In the genomic region with DNA sequence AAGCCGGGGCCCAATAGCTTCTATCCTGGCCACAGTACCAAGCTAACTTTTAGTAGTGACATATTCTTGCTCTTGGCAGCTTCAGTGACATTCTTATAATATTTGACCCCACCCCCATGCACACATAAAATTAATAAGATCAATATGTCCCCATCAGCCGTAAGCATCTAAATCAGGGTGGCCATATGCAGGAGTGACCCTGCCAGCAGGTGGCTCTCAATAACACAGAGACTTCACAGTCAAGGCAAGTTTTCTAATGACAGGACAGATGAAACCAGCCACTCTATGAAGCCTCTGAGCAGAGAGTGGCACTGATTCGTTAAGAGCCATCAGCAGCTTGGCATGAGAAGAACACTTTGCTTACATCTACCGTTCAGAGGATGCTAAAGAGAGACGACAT, we compare ENCODE assay signal across 23 mouse cellular contexts.
DNase-seq lines count a peak whose midpoint lies in the region; ATAC-seq and TF ChIP-seq lines count a peak whose summit lies in the region.
"Had no signal": no experiment of that assay in that cellular context is flagged by ENCODE, and none has a peak within 500 bp of the region (broad histone marks: within the 10 kb centered on the region; RNA-seq: fewer than 3 reads in every experiment).

No protein-coding gene starts in this region.

- H3K27ac ChIP-seq in intestine, postnatal 0 days (ENCODE audit: low read depth, low read length) = no peak overlapping the region
- H3K27ac ChIP-seq in intestine, embryonic 15.5 days = no peak overlapping the region
- no peak overlapping the region for H3K27ac ChIP-seq in lung, embryonic 14.5 days (ENCODE audit: low read depth)
- H3K27ac ChIP-seq: forebrain, embryonic 12.5 days; heart, embryonic 10.5 days; hindbrain, embryonic 13.5 days; limb, embryonic 13.5 days; liver, embryonic 14.5 days had no signal

- H3K4me2 ChIP-seq in intestine, postnatal 0 days (replicated peaks; ENCODE audit: low read depth) = no peak overlapping the region
- H3K4me2 ChIP-seq in intestine, embryonic 15.5 days (replicated peaks) = no peak overlapping the region
- no peak overlapping the region for H3K4me2 ChIP-seq in lung, embryonic 14.5 days
- H3K4me2 ChIP-seq: forebrain, embryonic 12.5 days; hindbrain, embryonic 13.5 days; limb, embryonic 13.5 days had no signal

- H3K4me1 ChIP-seq in intestine, postnatal 0 days (replicated peaks; ENCODE audit: control insufficient read depth, insufficient read depth, low read length) = no peaks in the 10 kb centered on the region
- no peaks in the 10 kb centered on the region for H3K4me1 ChIP-seq in intestine, embryonic 15.5 days (replicated peaks)
- H3K4me1 ChIP-seq in lung, embryonic 14.5 days (ENCODE audit: insufficient read depth) = no peaks in the 10 kb centered on the region
- H3K4me1 ChIP-seq: forebrain, embryonic 12.5 days had no signal

- no peak overlapping the region for H3K9ac ChIP-seq in intestine, postnatal 0 days (ENCODE audit: low read depth, low read length)
- no peak overlapping the region for H3K9ac ChIP-seq in intestine, embryonic 15.5 days
- no peak overlapping the region for H3K9ac ChIP-seq in lung, embryonic 14.5 days
- H3K9ac ChIP-seq: forebrain, embryonic 12.5 days; hindbrain, embryonic 13.5 days; limb, embryonic 13.5 days; liver, embryonic 14.5 days had no signal

- 77% methylated on average over 5 of the region's 5 CpGs for WGBS in intestine, postnatal 0 days
- WGBS in intestine, embryonic 15.5 days = 70% methylated on average over 5 of the region's 5 CpGs
- WGBS in lung, embryonic 14.5 days = 72% methylated on average over 5 of the region's 5 CpGs

- H3K9me3 ChIP-seq in intestine, postnatal 0 days (ENCODE audit: control insufficient read depth) = no peaks in the 10 kb centered on the region
- no peaks in the 10 kb centered on the region for H3K9me3 ChIP-seq in intestine, embryonic 15.5 days
- H3K9me3 ChIP-seq in lung, embryonic 14.5 days (ENCODE audit: low read depth, low read length) = no peaks in the 10 kb centered on the region
- H3K9me3 ChIP-seq: forebrain, embryonic 12.5 days; G1E; heart, embryonic 10.5 days; hindbrain, embryonic 13.5 days; limb, embryonic 13.5 days had no signal

- ATAC-seq in intestine, postnatal 0 days = no peak
- ATAC-seq in intestine, embryonic 15.5 days = no peak
- no peak for ATAC-seq in lung, embryonic 14.5 days (ENCODE audit: insufficient read depth)
- ATAC-seq: CD4-positive, CD25-positive, alpha-beta regulatory T cell, adult 4 months had no signal

- peak; percentile 42 for TF ChIP-seq CTCF in intestine, postnatal 0 days (IDR thresholded peaks at IDR 0.05; ENCODE audit: low read depth)
- TF ChIP-seq CTCF in lung, embryonic 14.5 days (IDR thresholded peaks at IDR 0.05; ENCODE audit: low read depth) = peak; percentile 22; the same call in 1 of the 2 replicates

- DNase-seq in lung, embryonic 14.5 days = no peak
- no peak for DNase-seq in lung, adult 18-20 months
- peak; percentile 1 for DNase-seq in Muller cell, postnatal 12 days (ENCODE audit: inconsistent ontology term)
- peak; percentile 20 for DNase-seq in retina, postnatal 1 day
- DNase-seq in cerebellum, adult 9-11 months = no peak
- DNase-seq: adrenal gland, postnatal 25 days; cerebellum, adult 11 months; cerebellum, postnatal 14 days; gastrocnemius, postnatal 14 days; heart, postnatal 14 days; kidney, postnatal 4 days; lung, postnatal 4 days; right cerebral cortex, postnatal 4 days; thymus, postnatal 14 days had no signal

- no peak overlapping the region for H3K4me3 ChIP-seq in intestine, postnatal 0 days (ENCODE audit: low read depth, low read length)
- no peak overlapping the region for H3K4me3 ChIP-seq in intestine, embryonic 15.5 days (replicated peaks)
- H3K4me3 ChIP-seq in lung, embryonic 14.5 days (ENCODE audit: low read depth, low read length) = no peak overlapping the region
- H3K4me3 ChIP-seq: forebrain, embryonic 12.5 days; heart, embryonic 10.5 days; hindbrain, embryonic 13.5 days; limb, embryonic 13.5 days had no signal

- no peaks in the 10 kb centered on the region for H3K36me3 ChIP-seq in intestine, postnatal 0 days (ENCODE audit: control insufficient read depth, insufficient read depth)
- H3K36me3 ChIP-seq in intestine, embryonic 15.5 days = no peaks in the 10 kb centered on the region
- no peaks in the 10 kb centered on the region for H3K36me3 ChIP-seq in lung, embryonic 14.5 days (ENCODE audit: insufficient read depth)
- H3K36me3 ChIP-seq: forebrain, embryonic 12.5 days; G1E; heart, embryonic 10.5 days; hindbrain, embryonic 13.5 days; limb, embryonic 13.5 days had no signal

- H3K27me3 ChIP-seq in intestine, postnatal 0 days (replicated peaks; ENCODE audit: control insufficient read depth, insufficient read depth, low read length) = no peaks in the 10 kb centered on the region
- H3K27me3 ChIP-seq in intestine, embryonic 15.5 days (replicated peaks) = no peaks in the 10 kb centered on the region
- no peaks in the 10 kb centered on the region for H3K27me3 ChIP-seq in lung, embryonic 14.5 days (ENCODE audit: insufficient read depth, low read length)
- H3K27me3 ChIP-seq: forebrain, embryonic 12.5 days; hindbrain, embryonic 13.5 days; limb, embryonic 13.5 days had no signal

Comparison
In these comparisons a context has a peak if more than half of its experiments do, and no peak if none do; other contexts are left out.
1. DNase-seq: peak in Muller cell, postnatal 12 days (single experiment) and retina, postnatal 1 day (single experiment); none in lung, embryonic 14.5 days (single experiment), lung, adult 18-20 months (0 of 2) and cerebellum, adult 9-11 months (single experiment).